Mouse (Mus musculus) brain, embryonic 18.5 days (tissue): ENCODE results near the gene Stx6.

ENCODE experiments used
- DNase-seq: peaks from one replicate; pipeline ENCODE4 v3.0.0-alpha.2; 2012; ENCODE audit warnings: low read depth, low spot score

Stx6 gene

GRCm38 (mm10) chr1:155158141-155158969 lies at the start of gene Stx6:
Gene Stx6 (plus strand): TSS chr1:155158715.
- DNase-seq, result peak; percentile 94

- no peak for DNase-seq
These were observed 48.8 kb upstream of the Stx6 start for GRCm38 (mm10) chr1:155109387-155110350.

GRCm38 (mm10) chr1:155111491-155111890 lies 47.0 kb upstream of the Stx6 start:
- DNase-seq, result no peak

- no peak for DNase-seq
These were observed 46.4 kb upstream of the Stx6 start for GRCm38 (mm10) chr1:155112118-155112517.

- DNase-seq, result no peak
These were observed 45.6 kb upstream of the Stx6 start for GRCm38 (mm10) chr1:155112875-155113274.

- DNase-seq, result no peak
These were observed 44.6 kb upstream of the Stx6 start for GRCm38 (mm10) chr1:155113946-155114345.

GRCm38 (mm10) chr1:155119719-155120118 lies 38.8 kb upstream of the Stx6 start:
- no peak for DNase-seq

- DNase-seq, result no peak
These were observed 36.3 kb upstream of the Stx6 start for GRCm38 (mm10) chr1:155121977-155122939.

GRCm38 (mm10) chr1:155124397-155124796 lies 34.1 kb upstream of the Stx6 start:
- DNase-seq, result no peak

- no peak for DNase-seq
These were observed 31.8 kb upstream of the Stx6 start for GRCm38 (mm10) chr1:155126716-155127115.

GRCm38 (mm10) chr1:155127429-155127934 lies 31.0 kb upstream of the Stx6 start:
- no peak for DNase-seq

- no peak for DNase-seq
These were observed 23.6 kb upstream of the Stx6 start for GRCm38 (mm10) chr1:155134866-155135265.

- DNase-seq, result no peak
These were observed 19.7 kb upstream of the Stx6 start for GRCm38 (mm10) chr1:155138795-155139194.

GRCm38 (mm10) chr1:155140076-155140475 lies 18.4 kb upstream of the Stx6 start:
- DNase-seq, result no peak

- DNase-seq, result no peak
These were observed 12.9 kb upstream of the Stx6 start for GRCm38 (mm10) chr1:155145620-155146019.

GRCm38 (mm10) chr1:155146572-155146980 lies 11.9 kb upstream of the Stx6 start, which contains the start of gene Mr1:
Gene Mr1 (minus strand): TSS chr1:155146814.
- no peak for DNase-seq

GRCm38 (mm10) chr1:155147228-155147627 lies 11.3 kb upstream of the Stx6 start:
- DNase-seq, result no peak

GRCm38 (mm10) chr1:155149403-155149802 lies 9.1 kb upstream of the Stx6 start:
- DNase-seq, result no peak

GRCm38 (mm10) chr1:155150821-155151220 lies 7.7 kb upstream of the Stx6 start:
- no peak for DNase-seq

- DNase-seq, result no peak
These were observed 4.6 kb upstream of the Stx6 start for GRCm38 (mm10) chr1:155153906-155154305.

- DNase-seq, result no peak
These were observed 512 bp downstream of the Stx6 start for GRCm38 (mm10) chr1:155158970-155159484.
